Mouse (Mus musculus) heart, adult 8-10 months (tissue): Measurements from ENCODE around the gene Scn4a. TPM values are rescaled to one million over a fixed set of nuclear protein-coding genes. Genes with fewer than 3 reads are reported as not detected.
A peak's percentile ranks its signal among the peaks of the same experiment; 100 is the strongest.

Experiments used
- DNase-seq: peaks from one replicate; pipeline ENCODE4 v3.0.0; 2022; ENCODE audit warnings: low spot score
- total RNA-seq, 4 experiments: library from RNA; stranded (reverse); gene quantifications; 2 replicates each; pipeline ENCODE4 v1.2.4; 2022

Scn4a gene
- total RNA-seq, 4 experiments from 2014 or later, result 23.9 to 46.8 (median 31.4) TPM

DNA sequence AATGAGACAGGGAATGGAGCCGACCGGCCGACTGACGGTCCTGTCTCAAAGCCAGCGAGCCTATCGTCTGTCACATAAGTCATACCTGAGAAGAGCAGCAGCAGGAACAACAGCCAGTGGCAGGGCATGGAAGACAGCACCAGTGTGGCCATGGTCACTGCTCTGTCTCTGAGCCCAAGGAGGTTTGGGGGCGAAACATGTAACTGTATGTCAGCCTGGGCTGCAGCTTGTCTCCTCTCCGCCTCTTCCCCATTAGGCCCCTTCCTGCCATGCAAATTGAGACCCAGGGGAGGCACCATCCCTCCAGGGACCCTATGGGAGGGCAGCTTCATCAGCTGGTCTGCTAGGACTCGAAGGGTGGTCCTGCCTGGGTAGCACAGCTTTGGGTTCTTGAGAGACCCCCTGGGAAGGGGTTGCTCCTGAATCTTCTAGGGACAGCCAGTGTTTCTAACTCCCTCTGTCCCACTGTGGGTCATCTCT lies 38.7 kb downstream of the Scn4a start, which contains the start of gene Cd79b:
TSS of gene Cd79b (minus strand) at position 430 of the 480 bp plus-strand sequence.
- no peak for DNase-seq

DNA sequence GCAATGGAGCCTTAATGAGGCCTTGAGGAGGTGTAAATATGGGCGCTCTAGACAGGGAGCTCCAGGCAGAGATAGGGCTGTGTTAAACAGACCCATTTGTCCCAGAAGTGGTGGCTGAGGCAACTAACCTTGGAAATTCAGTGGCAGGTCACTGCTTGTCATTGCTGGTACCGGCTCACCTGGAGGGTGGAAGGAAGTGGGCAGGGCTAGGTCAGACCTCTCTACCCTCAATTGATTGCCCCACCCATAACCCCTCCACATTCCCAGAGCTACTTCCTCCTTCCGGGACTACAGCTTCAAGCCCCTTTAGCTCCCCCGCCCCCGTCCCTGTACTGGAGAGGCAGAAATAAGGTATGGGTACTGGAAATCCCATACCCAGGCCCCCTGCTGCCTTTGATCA lies 39.6 kb downstream of the Scn4a start:
- DNase-seq, result no peak

DNA sequence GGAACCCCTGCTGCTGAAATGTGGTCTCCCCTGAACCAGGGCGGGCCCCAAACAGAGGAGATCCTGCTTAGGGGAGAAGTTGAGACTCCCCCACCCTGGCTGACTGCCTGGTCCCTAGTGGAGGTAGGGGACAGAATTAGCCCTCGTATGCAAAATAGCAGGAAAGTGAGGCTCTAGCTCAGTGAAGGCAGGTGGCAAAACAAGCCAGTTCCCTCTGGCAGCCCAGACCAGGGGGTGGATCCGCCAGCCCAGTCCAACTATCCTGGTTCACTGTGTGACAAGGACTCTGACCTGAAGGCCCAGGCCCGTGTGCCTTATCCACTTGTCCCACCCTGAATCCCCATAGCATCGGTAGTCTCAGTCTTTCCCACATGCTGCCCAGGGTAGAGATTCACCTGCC lies 43.0 kb downstream of the Scn4a start:
- DNase-seq, result no peak

GRCm38 (mm10) chr11:106308162-106308561 lies 44.9 kb downstream of the Scn4a start:
- DNase-seq, result no peak

DNA sequence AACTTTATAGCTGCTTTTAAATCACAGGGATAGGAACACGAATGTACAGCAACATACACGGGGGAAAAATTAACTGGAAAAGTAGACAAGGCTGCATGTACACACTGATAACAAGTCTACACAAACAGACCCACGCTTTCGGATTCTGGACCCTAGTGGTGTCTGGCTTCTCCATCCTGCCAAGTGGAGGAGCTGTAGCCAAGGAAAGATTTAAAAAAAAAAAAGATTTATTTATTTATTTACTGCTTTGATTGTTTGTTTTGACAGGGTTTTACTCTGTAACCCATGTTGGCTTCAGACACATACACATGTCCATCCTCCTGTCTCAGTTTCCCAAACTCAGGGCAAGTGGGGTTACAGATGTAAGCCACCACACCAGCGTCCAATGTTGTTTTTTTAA lies 45.7 kb downstream of the Scn4a start:
- no peak for DNase-seq

DNA sequence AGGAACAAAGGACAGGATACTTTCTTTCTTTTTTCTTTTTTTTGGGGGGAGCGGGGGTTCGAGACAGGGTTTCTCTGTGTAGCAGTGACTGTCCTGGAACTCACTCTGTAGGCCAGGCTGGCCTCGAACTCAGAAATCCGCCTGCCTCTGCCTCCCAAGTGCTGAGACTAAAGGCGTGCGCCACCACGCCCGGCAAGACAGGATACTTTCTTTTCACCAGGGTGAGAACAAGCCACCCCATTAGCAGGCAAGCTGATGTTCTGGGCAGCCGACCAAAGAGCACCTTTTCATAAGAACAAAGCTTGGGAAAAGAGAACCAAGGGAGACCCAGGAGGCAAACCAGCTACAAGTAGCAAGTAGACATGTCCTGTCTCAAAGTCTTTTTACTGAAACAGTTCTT lies 46.3 kb downstream of the Scn4a start:
- no peak for DNase-seq

DNA sequence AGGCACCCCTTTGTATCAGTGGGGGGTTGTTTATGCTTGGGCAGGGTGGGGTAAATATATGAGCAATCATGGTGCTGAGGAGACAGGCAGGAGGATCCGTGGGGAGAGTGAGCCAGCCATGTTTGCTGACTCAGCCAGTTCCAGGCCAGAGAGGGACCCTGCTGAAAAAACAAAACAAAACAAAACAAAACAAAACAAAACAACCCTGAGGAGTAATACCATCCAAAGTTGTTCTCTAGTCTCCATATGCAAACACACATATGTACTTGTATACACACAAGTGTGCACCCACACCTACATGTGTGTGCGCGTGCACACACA lies 47.1 kb downstream of the Scn4a start:
- no peak for DNase-seq

DNA sequence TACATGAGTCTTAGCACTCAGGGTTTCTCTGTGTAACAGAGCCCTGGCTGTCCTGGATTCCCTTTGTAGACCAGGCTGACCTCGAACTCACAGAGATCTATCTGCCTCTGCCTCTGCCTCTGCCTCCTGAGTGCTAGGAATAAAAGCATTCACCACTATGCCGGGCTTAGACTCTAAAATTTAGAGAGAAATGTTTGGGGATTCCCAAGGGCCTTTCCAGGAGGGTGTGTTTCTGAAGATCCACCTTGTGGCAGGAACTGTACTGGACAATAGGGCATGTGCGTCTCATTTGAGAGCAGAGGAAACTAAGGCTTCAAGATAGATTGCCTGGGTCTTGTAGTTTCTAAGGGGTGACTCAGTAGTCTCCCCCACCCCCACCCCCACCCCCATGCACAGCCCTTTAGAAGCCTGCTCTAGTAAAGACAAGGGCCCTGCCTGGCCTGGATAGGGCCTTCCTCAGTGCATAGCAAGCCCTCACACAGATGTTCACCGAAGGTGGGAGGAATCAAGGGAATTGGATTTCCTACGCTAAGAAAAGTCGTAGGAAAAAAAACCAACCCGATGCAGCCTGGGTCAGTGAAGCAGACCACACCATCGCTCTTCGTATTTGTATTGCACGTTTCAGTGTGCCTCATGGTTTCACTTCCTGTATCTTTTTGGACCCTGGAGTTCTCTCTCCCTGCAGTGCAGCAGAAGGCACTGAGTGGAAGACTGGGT lies 47.6 kb downstream of the Scn4a start:
- DNase-seq, result no peak

- peak; percentile 37 for DNase-seq
Measured at GRCm38 (mm10) chr11:106302634-106303033, 50.5 kb downstream of the Scn4a start.

DNA sequence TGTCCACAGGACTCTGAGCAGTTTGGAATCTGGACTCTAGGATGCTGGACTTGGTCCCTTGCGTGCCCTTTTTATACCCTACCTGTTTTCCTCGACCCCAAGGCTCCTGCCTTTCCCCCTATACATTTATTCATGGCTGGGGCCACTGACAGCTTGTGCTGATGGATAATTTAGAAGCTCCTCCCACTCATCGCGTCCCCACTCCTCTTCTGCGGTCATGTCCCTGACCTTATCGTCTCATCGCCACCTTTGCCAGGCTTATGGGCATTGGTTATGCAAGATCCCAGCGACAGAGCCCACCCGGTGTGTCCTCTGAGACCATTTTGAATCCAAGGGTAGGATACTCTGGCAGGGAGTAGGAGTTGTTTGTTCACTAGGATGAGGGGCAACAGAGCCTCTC lies 51.3 kb downstream of the Scn4a start, which contains the start of gene Gh:
TSS of gene Gh (minus strand) at position 101 of the 400 bp plus-strand sequence.
- no peak for DNase-seq

GRCm38 (mm10) chr11:106291861-106292260 lies 61.2 kb downstream of the Scn4a start:
- no peak for DNase-seq

- DNase-seq, result no peak
Measured at GRCm38 (mm10) chr11:106290376-106290775, 62.7 kb downstream of the Scn4a start.

- no peak for DNase-seq
Measured at GRCm38 (mm10) chr11:106289369-106289768, 63.7 kb downstream of the Scn4a start.

GRCm38 (mm10) chr11:106286987-106287386 lies 66.1 kb downstream of the Scn4a start:
- no peak for DNase-seq

- DNase-seq, result no peak
Measured at GRCm38 (mm10) chr11:106286206-106286605, 66.9 kb downstream of the Scn4a start.

- DNase-seq, result no peak
Measured at GRCm38 (mm10) chr11:106284126-106284525, 69.0 kb downstream of the Scn4a start.

DNA sequence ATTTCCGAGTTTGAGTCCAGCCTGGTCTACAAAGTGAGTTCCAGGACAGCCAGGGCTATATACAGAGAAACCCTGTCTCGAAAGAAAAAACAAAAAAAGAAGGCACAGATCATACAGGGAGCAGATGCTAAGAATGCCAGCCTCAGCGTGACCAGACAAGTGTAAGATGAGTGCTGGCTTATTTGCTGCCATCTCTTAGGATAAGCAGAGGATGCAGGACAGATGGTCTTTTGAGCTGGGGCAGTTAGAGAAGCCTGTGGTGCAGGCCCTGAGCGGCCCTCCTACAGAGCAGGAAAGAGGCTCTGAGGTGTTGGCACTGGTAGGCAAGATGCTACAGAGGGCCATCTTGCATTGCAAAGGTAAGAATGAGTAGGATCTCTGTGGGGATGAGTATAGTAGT lies 69.7 kb downstream of the Scn4a start:
- DNase-seq, result no peak

DNA sequence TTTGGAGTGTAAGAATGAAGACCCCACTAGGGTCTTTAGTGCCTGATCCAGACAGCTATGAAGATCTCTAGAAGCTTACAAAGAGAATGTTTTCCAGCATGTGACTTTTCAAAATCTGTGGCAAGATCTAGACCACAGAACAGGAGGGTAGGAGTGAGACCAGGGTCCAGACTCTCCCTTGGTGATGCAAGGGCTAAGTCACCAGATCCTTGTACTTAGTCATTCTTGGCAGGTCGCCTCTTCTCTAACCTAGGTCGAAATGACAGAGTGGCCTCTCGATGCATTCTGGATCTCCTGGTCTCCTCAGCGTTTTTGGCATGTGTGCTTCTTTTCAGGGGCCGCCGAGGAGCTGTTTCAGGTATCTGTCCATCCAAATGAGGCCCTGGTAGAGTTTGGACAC lies 70.6 kb downstream of the Scn4a start:
- DNase-seq, result no peak

GRCm38 (mm10) chr11:106276454-106276853 lies 76.6 kb downstream of the Scn4a start, which contains the start of gene Tcam1:
Gene Tcam1, plus strand, starts transcription at chr11:106276672.
- peak; percentile 93 for DNase-seq

GRCm38 (mm10) chr11:106274971-106275411 lies 78.1 kb downstream of the Scn4a start:
- no peak for DNase-seq

GRCm38 (mm10) chr11:106274374-106274773 lies 78.7 kb downstream of the Scn4a start:
- DNase-seq, result no peak

DNA sequence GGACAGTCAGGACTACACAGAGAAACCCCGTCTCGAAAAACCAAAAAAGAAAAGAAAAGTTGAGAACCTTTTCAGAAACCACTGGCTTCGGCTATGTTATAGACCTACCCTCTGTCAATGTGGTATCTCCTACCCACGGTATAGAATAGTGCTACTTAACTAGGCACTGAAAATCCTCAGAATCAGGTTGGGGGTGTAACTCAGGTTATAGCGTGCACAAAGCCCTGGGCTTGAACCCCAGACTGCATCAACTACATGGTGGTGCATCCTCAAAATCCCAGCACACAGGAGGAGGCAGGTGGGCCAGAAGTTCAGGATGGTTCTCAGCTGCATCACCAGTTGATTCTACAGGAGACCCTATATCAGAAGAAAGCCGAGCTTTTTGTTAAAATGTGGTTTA lies 79.3 kb downstream of the Scn4a start:
- no peak for DNase-seq

- DNase-seq, result no peak
Measured at GRCm38 (mm10) chr11:106273311-106273684, 79.8 kb downstream of the Scn4a start.
